Mouse (Mus musculus): ENCODE measurements at regions not wholly inside any gene's neighbourhood (a gene's known extent, or its start where the extent isn't known, plus 50 kb on each side); places are given as distances from the start of the nearest gene placed in this dataset.
"Not testable (repeated sequence)": the region's sequence is repeated elsewhere in the genome, so short reads cannot be mapped to it uniquely, and the experiment has no call there.

- TF ChIP-seq CHD2 (IDR thresholded peaks at IDR 0.05; ENCODE audit: low read depth, low read length); MAFK (IDR thresholded peaks at IDR 0.05; ENCODE audit: insufficient read depth, low read depth, low read length); ZC3H11A (IDR thresholded peaks at IDR 0.05; ENCODE audit: borderline replicate concordance, low read depth, low read length); HCFC1 (IDR thresholded peaks at IDR 0.05; ENCODE audit: borderline replicate concordance, insufficient read depth, low read length): not testable (repeated sequence)
Observed at GRCm38 (mm10) chr14:52863841-52864240, 368.3 kb upstream of the Olfr1507 start.

All from ES-E14 (cell line).